Mouse (Mus musculus) E14TG2a.4 (cell line): ENCODE data around the gene Fam214a.

Experiments
- CTCF ChIP-seq: conservative IDR thresholded peaks from 2 replicates; pipeline ENCODE4 v1.5.1; 2014; ENCODE audit warnings: low read length
- NANOG ChIP-seq: IDR thresholded peaks from 2 replicates; pipeline ENCODE4 v1.6.1; 2014; ENCODE audit warnings: borderline replicate concordance, low read length, mixed read lengths

GRCm38 (mm10) chr9:74989990-74990389, 37.3 kb downstream of the Fam214a start:
- TF ChIP-seq CTCF (no peak), NANOG (no peak)
